Mouse (Mus musculus): ENCODE results near the gene Kdm2b.

- TF ChIP-seq E2F4 (IDR thresholded peaks at IDR 0.05; ENCODE audit: insufficient read depth): no peak
- TF ChIP-seq POLR2AphosphoS2 (IDR thresholded peaks at IDR 0.05; ENCODE audit: insufficient read length, low read depth): peak; percentile 98
- TF ChIP-seq REST (IDR thresholded peaks at IDR 0.05; ENCODE audit: insufficient read depth, insufficient read length): no peak
- TF ChIP-seq POLR2A (IDR thresholded peaks at IDR 0.05; ENCODE audit: insufficient read length, low read depth): peak; percentile 97
Observed at GRCm38 (mm10) chr5:122849521-122850318, 139.9 kb downstream of the Kdm2b start, which contains the start of gene Rnf34.
